Mouse (Mus musculus) heart, adult 2 months (tissue): ENCODE data around the gene Ccdc162.

Source experiments
- CTCF ChIP-seq: fragments of 200-600 bp; IDR thresholded peaks from 2 replicates; pipeline ENCODE4 v1.8.1; 2022; ENCODE audit warnings: antibody characterized with exemption, mild to moderate bottlenecking, moderate library complexity
- EP300 ChIP-seq: fragments of 200-500 bp; IDR thresholded peaks from 2 replicates; pipeline ENCODE4 v1.6.1; 2011; ENCODE audit warnings: low read depth, low read length, control low read depth; ENCODE audit not compliant: insufficient read depth
- POLR2A ChIP-seq: fragments of 200-500 bp; IDR thresholded peaks from 2 replicates; pipeline ENCODE4 v1.6.1; 2011; ENCODE audit warnings: mild to moderate bottlenecking, low read depth, low read length, control low read depth; ENCODE audit not compliant: insufficient read depth

DNA sequence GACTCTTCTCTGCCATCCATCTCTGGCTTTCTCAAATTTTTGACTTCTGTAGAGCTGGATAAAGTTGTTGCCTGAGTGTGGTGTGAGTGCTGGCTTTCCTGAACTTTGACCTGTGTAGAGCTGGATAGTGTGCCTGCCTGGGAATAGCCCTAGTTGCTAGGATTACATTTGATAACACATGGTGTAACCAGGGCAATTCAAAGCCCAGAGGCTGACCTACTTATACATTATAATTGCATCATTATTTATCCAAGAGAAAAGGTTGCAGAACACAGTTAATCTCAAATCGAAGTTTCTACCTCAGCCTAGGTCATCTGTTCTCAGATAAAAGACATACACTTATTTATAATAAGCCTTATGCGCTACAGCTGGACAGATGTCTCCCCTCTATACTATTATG, 127.8 kb downstream of the Ccdc162 start:
- no peak for TF ChIP-seq POLR2A
- no peak for TF ChIP-seq EP300
- no peak for TF ChIP-seq CTCF
